In genomic region chrX:53196392-53196791, GRCm38 (mm10) we compare ENCODE assay signal across 29 mouse cellular contexts. TPM values are rescaled to one million over a fixed set of nuclear protein-coding genes. Genes with fewer than 3 reads are reported as not detected.
A peak's percentile ranks its signal among the peaks of the same experiment; 100 is the strongest.
DNase-seq lines count a peak whose midpoint lies in the region; ATAC-seq lines count a peak whose summit lies in the region.
"Had no signal": no experiment of that assay in that cellular context is flagged by ENCODE, and none has a peak within 500 bp of the region (broad histone marks: within the 10 kb centered on the region; RNA-seq: fewer than 3 reads in every experiment).

No protein-coding gene starts in this region.

- no peaks in the 10 kb centered on the region for H3K36me3 ChIP-seq in heart, embryonic 13.5 days
- no peaks in the 10 kb centered on the region for H3K36me3 ChIP-seq in kidney, embryonic 16.5 days (ENCODE audit: insufficient read depth, low read length)
- no peaks in the 10 kb centered on the region for H3K36me3 ChIP-seq in limb, embryonic 12.5 days
- H3K36me3 ChIP-seq: embryonic facial prominence, embryonic 12.5 days; heart, embryonic 15.5 days; hindbrain, embryonic 15.5 days had no signal

- H3K9me3 ChIP-seq in heart, embryonic 13.5 days, result no peaks in the 10 kb centered on the region
- H3K9me3 ChIP-seq in kidney, embryonic 16.5 days (ENCODE audit: low read length), result no peaks in the 10 kb centered on the region
- H3K9me3 ChIP-seq in limb, embryonic 12.5 days, result no peaks in the 10 kb centered on the region
- H3K9me3 ChIP-seq: embryonic facial prominence, embryonic 12.5 days; heart, embryonic 15.5 days; hindbrain, embryonic 15.5 days had no signal

- no peak overlapping the region for H3K4me3 ChIP-seq in heart, embryonic 13.5 days
- H3K4me3 ChIP-seq in kidney, embryonic 16.5 days (ENCODE audit: low read length), result no peak overlapping the region
- H3K4me3 ChIP-seq in limb, embryonic 12.5 days (replicated peaks), result no peak overlapping the region
- H3K4me3 ChIP-seq: embryonic facial prominence, embryonic 12.5 days; erythroblast, embryonic 14.5 days; heart, embryonic 15.5 days; hindbrain, embryonic 15.5 days; left cerebral cortex, adult 2 months; myocyte had no signal

- 42% methylated on average over 5 of the region's 5 CpGs for WGBS in heart, embryonic 13.5 days
- WGBS in kidney, embryonic 16.5 days, result 43% methylated on average over 5 of the region's 5 CpGs
- 34% methylated on average over 5 of the region's 5 CpGs for WGBS in limb, embryonic 12.5 days

- no peak for ATAC-seq in heart, embryonic 13.5 days (ENCODE audit: extremely low read depth, insufficient number of reproducible peaks, low FRiP score, low TSS enrichment)
- ATAC-seq in kidney, embryonic 16.5 days (ENCODE audit: low FRiP score, low TSS enrichment), result peak; percentile 76
- ATAC-seq in limb, embryonic 12.5 days (ENCODE audit: insufficient number of reproducible peaks, insufficient read depth, low FRiP score, low TSS enrichment, low read depth), result peak; percentile 26; the same call in 1 of the 2 replicates
- ATAC-seq: forebrain, embryonic 16.5 days; intestine, embryonic 16.5 days had no signal

- H3K9ac ChIP-seq in heart, embryonic 13.5 days, result no peak overlapping the region
- H3K9ac ChIP-seq in kidney, embryonic 16.5 days (replicated peaks; ENCODE audit: low read length), result no peak overlapping the region
- H3K9ac ChIP-seq in limb, embryonic 12.5 days (replicated peaks), result no peak overlapping the region
- H3K9ac ChIP-seq: embryonic facial prominence, embryonic 12.5 days; heart, embryonic 15.5 days; hindbrain, embryonic 15.5 days; liver, embryonic 14.5 days had no signal

- H3K27me3 ChIP-seq in heart, embryonic 13.5 days (replicated peaks), result no peaks in the 10 kb centered on the region
- peaks cover 3% of the 10 kb centered on the region; the same call in 1 of the 2 replicates for H3K27me3 ChIP-seq in kidney, embryonic 16.5 days (ENCODE audit: insufficient read depth, low read length)
- no peaks in the 10 kb centered on the region; the same call in 1 of the 2 replicates for H3K27me3 ChIP-seq in limb, embryonic 12.5 days
- H3K27me3 ChIP-seq: embryonic facial prominence, embryonic 12.5 days; heart, embryonic 15.5 days; hindbrain, embryonic 15.5 days had no signal

- H3K4me1 ChIP-seq in heart, embryonic 13.5 days, result peaks cover 21% of the 10 kb centered on the region
- no peaks in the 10 kb centered on the region for H3K4me1 ChIP-seq in kidney, embryonic 16.5 days (ENCODE audit: insufficient read depth, low read length)
- H3K4me1 ChIP-seq in limb, embryonic 12.5 days (replicated peaks), result 0 out of 2 replicates have a peak, but pooled peaks cover 5% of the 10 kb centered on the region
- H3K4me1 ChIP-seq: embryonic facial prominence, embryonic 12.5 days; hindbrain, embryonic 15.5 days had no signal

- peak overlapping the region; percentile 88 for H3K27ac ChIP-seq in heart, embryonic 13.5 days (replicated peaks)
- peak overlapping the region; percentile 38; the same call in 1 of the 2 replicates for H3K27ac ChIP-seq in kidney, embryonic 16.5 days (ENCODE audit: low read length)
- H3K27ac ChIP-seq in limb, embryonic 12.5 days, result peak overlapping the region; percentile 35; the same call in 1 of the 2 replicates
- H3K27ac ChIP-seq: embryonic facial prominence, embryonic 12.5 days; hindbrain, embryonic 15.5 days; left cerebral cortex, adult 2 months; liver, embryonic 14.5 days; macrophage had no signal

- H3K4me2 ChIP-seq in heart, embryonic 13.5 days, result no peak overlapping the region
- no peak overlapping the region for H3K4me2 ChIP-seq in kidney, embryonic 16.5 days (replicated peaks; ENCODE audit: low read depth, low read length)
- no peak overlapping the region for H3K4me2 ChIP-seq in limb, embryonic 12.5 days
- H3K4me2 ChIP-seq: embryonic facial prominence, embryonic 12.5 days; heart, embryonic 15.5 days; hindbrain, embryonic 15.5 days had no signal

- DNase-seq in heart, adult 9 months (ENCODE audit: low spot score in 2 of 2), result no peak
- no peak for DNase-seq in kidney, postnatal 25 days
- DNase-seq in embryo, embryonic 11 days, result peak; percentile 43
- DNase-seq in thymus, adult 18-20 months, result no peak
- DNase-seq in left cerebral cortex, adult 18-20 months (ENCODE audit: low spot score in 2 of 2), result no peak
- DNase-seq: adrenal gland, postnatal 36 days; cerebellum, adult 11-12 months; cerebellum, postnatal 14 days; gastrocnemius, postnatal 25 days; kidney, postnatal 10 days; left cerebral cortex, postnatal 4 days; midbrain, embryonic 14.5 days; right cerebral cortex, postnatal 25 days; thymus, adult 2 months had no signal

RNA-seq across cellular contexts. Expression of gene Plac1, which starts 43.5 kb away (rescaled TPM):
- polyA plus RNA-seq in heart, embryonic 13.5 days (2015; fragmentation: Nextera tagmentation; extraction: Ambion mirVana), result 7.6 and 8.0 TPM in 2 replicates
- polyA plus RNA-seq in kidney, embryonic 16.5 days (2015; fragmentation: Nextera tagmentation; extraction: Ambion mirVana), result 5.3 and 5.8 TPM in 2 replicates
- 7.5 and 8.2 TPM in 2 replicates for polyA plus RNA-seq in limb, embryonic 12.5 days (2016; fragmentation: Nextera tagmentation; extraction: Ambion mirVana)
- total RNA-seq in left cerebral cortex, adult 18-20 months (2021), result not detected
- total RNA-seq: adrenal gland, postnatal 36 days; gastrocnemius, postnatal 25 days; left cerebral cortex, adult 2 months; left cerebral cortex, postnatal 4 days; neutrophil, adult 5-6 weeks had no signal
- polyA plus RNA-seq: erythroblast, embryonic 14.5 days; forebrain, embryonic 16.5 days; macrophage; spleen, adult 2 months had no signal

Comparison
In these comparisons a context has a peak if more than half of its experiments do, and no peak if none do; other contexts are left out.
1. H3K27ac ChIP-seq: peak in every context shown above with its lines; median percentile 88 in heart, embryonic 13.5 days; 38 in kidney, embryonic 16.5 days; 35 in limb, embryonic 12.5 days.